Mouse (Mus musculus) midbrain, embryonic 14.5 days (tissue): ENCODE results near the gene Pde4d. TPM values are rescaled to one million over a fixed set of nuclear protein-coding genes. Genes with fewer than 3 reads are reported as not detected.

Experiments
- ATAC-seq: fragments of 200-750 bp; cut with Nextera tagmentation; 2 replicates; pipeline ENCODE4 v1.8.0; 2017; ENCODE audit warnings: moderate number of reproducible peaks, moderate library complexity; ENCODE audit not compliant: low FRiP score, low TSS enrichment
- DNase-seq: peaks from one replicate; pipeline ENCODE4 v3.0.0-alpha.2; 2015
- H3K27ac ChIP-seq: fragments of 300-500 bp; sonication (generic); replicated peaks from 2 replicates; pipeline ENCODE4 v1.5.1; 2014; ENCODE audit warnings: mild to moderate bottlenecking, low read depth, low read length, moderate library complexity
- H3K27me3 ChIP-seq: fragments of 300-500 bp; sonication (generic); 2 replicates; pipeline ENCODE4 v1.6.1; 2014; ENCODE audit warnings: low read length, control low read depth, mixed read lengths; ENCODE audit not compliant: control insufficient read depth, insufficient read depth
- H3K36me3 ChIP-seq: fragments of 300-500 bp; sonication (generic); 2 replicates; pipeline ENCODE4 v1.6.1; 2014; ENCODE audit warnings: low read length, control low read depth; ENCODE audit not compliant: control insufficient read depth, insufficient read depth
- H3K4me1 ChIP-seq: fragments of 300-500 bp; sonication (generic); 2 replicates; pipeline ENCODE4 v1.6.1; 2014; ENCODE audit warnings: mild to moderate bottlenecking, antibody characterized with exemption, low read length, control low read depth; ENCODE audit not compliant: control insufficient read depth, insufficient read depth
- H3K4me2 ChIP-seq: fragments of 300-500 bp; sonication (generic); 2 replicates; pipeline ENCODE4 v1.6.1; 2014; ENCODE audit warnings: mild to moderate bottlenecking, low read length, moderate library complexity
- H3K4me3 ChIP-seq: fragments of 300-500 bp; sonication (generic); replicated peaks from 2 replicates; pipeline ENCODE4 v1.5.1; 2014; ENCODE audit warnings: low read depth, low read length
- H3K9ac ChIP-seq: fragments of 300-500 bp; sonication (generic); replicated peaks from 2 replicates; pipeline ENCODE4 v1.6.1; 2014; ENCODE audit warnings: mild to moderate bottlenecking, low read length, moderate library complexity
- H3K9me3 ChIP-seq: fragments of 300-500 bp; sonication (generic); 2 replicates; pipeline ENCODE4 v1.6.1; 2016; ENCODE audit warnings: low read length, control low read depth, mixed read lengths; ENCODE audit not compliant: control insufficient read depth
- WGBS: fragments of 180-500 bp; shearing (Covaris S2); extraction: QIAGEN DNeasy Blood & Tissue Kit; methylation state at CpG from one replicate; pipeline ENCODE4 v1.1.7; 2014; 5-methylcytosine and 5-hydroxymethylcytosine counted together
- polyA plus RNA-seq: library from polyadenylated mRNA; unstranded; fragments of >200 nt; fragmentation: Nextera tagmentation; extraction: Ambion mirVana; gene quantifications from 2 replicates; pipeline ENCODE4 v1.2.1, GENCODE M21; 2014

The Pde4d gene
- polyA plus RNA-seq, 1 experiment from 2014 or later: 27.1 TPM

DNA sequence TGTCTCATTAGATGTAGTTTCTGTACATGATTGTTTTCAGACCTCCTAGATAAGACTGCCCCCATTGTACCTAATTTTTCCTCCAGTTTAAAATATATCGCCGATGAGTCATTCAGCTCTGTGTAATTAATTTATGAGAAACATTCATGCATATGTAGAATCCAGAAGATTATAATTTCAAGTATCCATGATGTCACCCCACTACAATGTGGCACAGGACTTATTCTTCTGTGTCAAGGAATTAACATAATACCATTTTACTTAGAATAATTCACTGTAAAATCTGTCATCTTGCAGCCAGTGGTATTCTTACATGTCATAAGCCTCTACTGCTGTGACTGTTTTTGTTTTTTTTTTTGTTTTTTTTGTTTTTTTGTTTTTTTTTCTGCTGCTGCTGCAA, 1244.5 kb downstream of the Pde4d start:
- Histone ChIP-seq H3K4me2 (no peak overlapping the region), H3K4me3 (no peak overlapping the region), H3K9ac (no peak overlapping the region), H3K27ac (no peak overlapping the region), H3K9me3 (no peaks in the 10 kb centered on the region), H3K36me3 (no peaks in the 10 kb centered on the region), H3K27me3 (no peaks in the 10 kb centered on the region), H3K4me1 (0 out of 2 replicates have a peak, but pooled peaks cover 3% of the 10 kb centered on the region)
- 65% methylated on average over 2 of the region's 2 CpGs for WGBS
- ATAC-seq (no peak), DNase-seq (no peak)

DNA sequence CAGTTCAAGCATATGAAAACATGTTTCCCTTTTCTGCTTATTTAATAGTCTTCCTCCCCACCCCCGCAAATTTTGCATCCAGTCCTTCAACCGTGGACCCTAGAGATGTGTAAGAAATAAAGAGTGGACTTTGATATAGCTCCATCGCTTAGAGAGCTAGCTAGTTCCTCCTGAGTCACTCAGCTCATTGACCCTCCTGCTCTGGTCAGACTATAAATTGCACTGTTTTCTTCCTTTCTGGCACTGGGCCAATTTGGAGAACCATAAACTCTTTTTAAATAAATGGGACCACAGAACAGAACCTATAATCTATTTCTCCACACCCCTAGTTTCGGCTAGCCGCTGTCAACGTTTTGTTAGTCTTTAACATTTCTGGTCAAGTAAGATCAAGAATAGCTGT, 1245.3 kb downstream of the Pde4d start:
- H3K36me3 ChIP-seq: no peaks in the 10 kb centered on the region
- H3K9me3 ChIP-seq: no peaks in the 10 kb centered on the region
- no peak for DNase-seq
- H3K4me1 ChIP-seq: 0 out of 2 replicates have a peak, but pooled peaks cover 3% of the 10 kb centered on the region
- WGBS: 77% methylated on average over 6 of the region's 6 CpGs
- no peaks in the 10 kb centered on the region for H3K27me3 ChIP-seq
- no peak for ATAC-seq
- no peak overlapping the region for H3K9ac ChIP-seq
- no peak overlapping the region for H3K4me3 ChIP-seq
- no peak overlapping the region for H3K27ac ChIP-seq
- no peak overlapping the region for H3K4me2 ChIP-seq

GRCm38 (mm10) chr13:109706141-109706540, 1256.4 kb downstream of the Pde4d start:
- Histone ChIP-seq H3K4me3 (no peak overlapping the region), H3K27ac (no peak overlapping the region), H3K9ac (no peak overlapping the region), H3K4me2 (no peak overlapping the region), H3K9me3 (no peaks in the 10 kb centered on the region), H3K36me3 (no peaks in the 10 kb centered on the region), H3K27me3 (no peaks in the 10 kb centered on the region), H3K4me1 (0 out of 2 replicates have a peak, but pooled peaks cover 3% of the 10 kb centered on the region)
- no peak for DNase-seq
- ATAC-seq: no peak
- WGBS: 27% methylated on average over 2 of the region's 2 CpGs

- Histone ChIP-seq H3K27me3 (no peaks in the 10 kb centered on the region), H3K9ac (no peak overlapping the region), H3K36me3 (no peaks in the 10 kb centered on the region), H3K4me1 (0 out of 2 replicates have a peak, but pooled peaks cover 3% of the 10 kb centered on the region), H3K4me2 (no peak overlapping the region), H3K4me3 (no peak overlapping the region), H3K27ac (no peak overlapping the region), H3K9me3 (no peaks in the 10 kb centered on the region)
- ATAC-seq (no peak), DNase-seq (no peak)
- WGBS: 40% methylated on average over 5 of the region's 5 CpGs
These were observed 1256.8 kb downstream of the Pde4d start for GRCm38 (mm10) chr13:109706579-109706978.

GRCm38 (mm10) chr13:109707154-109707553, 1257.4 kb downstream of the Pde4d start:
- no peak overlapping the region for H3K4me2 ChIP-seq
- 68% methylated on average over 4 of the region's 4 CpGs for WGBS
- H3K27ac ChIP-seq: no peak overlapping the region
- H3K27me3 ChIP-seq: no peaks in the 10 kb centered on the region
- ATAC-seq (no peak), DNase-seq (no peak)
- no peak overlapping the region for H3K4me3 ChIP-seq
- H3K9ac ChIP-seq: no peak overlapping the region
- H3K9me3 ChIP-seq: no peaks in the 10 kb centered on the region
- no peaks in the 10 kb centered on the region for H3K36me3 ChIP-seq
- 0 out of 2 replicates have a peak, but pooled peaks cover 3% of the 10 kb centered on the region for H3K4me1 ChIP-seq

- Histone ChIP-seq H3K9me3 (no peaks in the 10 kb centered on the region), H3K4me1 (0 out of 2 replicates have a peak, but pooled peaks cover 3% of the 10 kb centered on the region), H3K27me3 (no peaks in the 10 kb centered on the region), H3K4me2 (no peak overlapping the region), H3K4me3 (no peak overlapping the region), H3K36me3 (no peaks in the 10 kb centered on the region), H3K27ac (no peak overlapping the region), H3K9ac (no peak overlapping the region)
- 91% methylated on average over 2 of the region's 2 CpGs for WGBS
- no peak for ATAC-seq
- DNase-seq: no peak
These were observed 1258.6 kb downstream of the Pde4d start for GRCm38 (mm10) chr13:109708326-109708725.

DNA sequence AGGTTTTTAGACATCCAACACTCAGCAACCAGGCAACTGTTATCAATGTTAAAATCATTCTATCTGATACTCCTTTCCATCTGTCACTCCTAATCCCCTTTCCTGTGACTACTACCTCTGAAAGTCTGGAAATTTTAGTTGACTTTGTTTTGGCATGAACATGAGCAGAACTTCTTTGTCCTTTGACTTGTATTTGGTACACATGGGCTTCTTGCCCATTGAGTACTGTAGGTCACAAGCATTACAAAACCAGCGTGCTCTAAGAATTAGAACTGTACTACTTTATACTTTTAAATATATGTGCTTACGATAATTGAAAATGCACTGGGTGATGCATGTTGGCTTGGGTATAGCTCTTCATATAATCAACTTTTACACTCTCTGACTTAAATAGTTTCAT, 1264.8 kb downstream of the Pde4d start:
- H3K4me3 ChIP-seq: no peak overlapping the region
- peaks cover 3% of the 10 kb centered on the region; the same call in 1 of the 2 replicates for H3K4me1 ChIP-seq
- DNase-seq (no peak), ATAC-seq (no peak)
- H3K9ac ChIP-seq: no peak overlapping the region
- H3K4me2 ChIP-seq: no peak overlapping the region
- no peaks in the 10 kb centered on the region for H3K9me3 ChIP-seq
- H3K36me3 ChIP-seq: no peaks in the 10 kb centered on the region
- H3K27me3 ChIP-seq: no peaks in the 10 kb centered on the region
- H3K27ac ChIP-seq: no peak overlapping the region
- WGBS: 98% methylated on average over 2 of the region's 2 CpGs

DNA sequence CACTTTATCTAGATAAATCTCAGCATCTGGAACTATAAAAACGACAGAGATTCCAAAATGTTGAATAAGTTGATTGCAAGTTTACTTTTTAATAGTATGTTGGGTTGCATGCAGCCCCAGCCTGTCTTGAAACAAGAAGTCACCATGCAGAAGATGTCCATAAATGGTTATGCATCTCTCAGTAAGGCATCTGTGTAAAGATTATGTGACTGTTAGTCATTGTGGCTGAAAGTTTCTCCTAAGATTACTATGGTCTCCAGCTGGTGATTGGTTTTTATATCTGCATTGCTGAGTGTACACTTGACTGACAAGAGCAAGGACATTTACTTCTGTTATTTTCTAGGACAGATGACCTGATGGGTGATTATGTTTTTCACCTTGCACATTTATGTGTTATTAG, 1265.6 kb downstream of the Pde4d start:
- 60% methylated on average over 1 of the region's 1 CpGs for WGBS
- DNase-seq: no peak

DNA sequence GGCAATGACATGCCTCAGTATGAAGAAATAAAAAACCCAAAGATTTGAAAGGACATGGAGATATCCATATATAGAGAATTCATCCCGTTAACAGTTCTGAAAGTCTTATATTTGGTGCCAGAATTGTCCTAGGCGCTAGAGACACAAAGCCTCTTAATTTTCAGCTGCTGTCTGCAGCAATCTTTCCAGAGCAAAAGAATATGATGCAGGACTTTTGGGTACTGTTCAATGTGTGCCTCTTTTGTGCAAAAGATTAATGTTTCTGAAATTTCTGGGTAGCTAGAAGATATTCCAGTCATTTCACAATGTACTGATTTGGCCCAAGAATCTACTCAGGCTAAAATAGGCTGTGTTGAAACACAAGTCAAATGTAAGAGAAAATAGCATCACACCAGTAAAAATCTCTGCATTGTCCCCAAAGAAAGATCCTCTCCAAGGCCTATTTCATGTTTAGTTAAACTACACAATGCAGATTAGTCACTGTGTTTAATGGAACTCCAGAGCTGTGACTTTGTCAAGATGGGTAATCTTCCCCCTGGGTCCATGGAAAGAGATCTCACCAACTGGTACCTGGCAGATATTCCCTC, 1270.5 kb downstream of the Pde4d start:
- WGBS: 93% methylated on average over 2 of the region's 2 CpGs
- no peaks in the 10 kb centered on the region for H3K36me3 ChIP-seq
- H3K4me1 ChIP-seq: peaks cover 3% of the 10 kb centered on the region; the same call in 1 of the 2 replicates
- no peak overlapping the region for H3K4me3 ChIP-seq
- no peak overlapping the region for H3K9ac ChIP-seq
- no peak overlapping the region for H3K4me2 ChIP-seq
- no peak overlapping the region for H3K27ac ChIP-seq
- ATAC-seq (no peak), DNase-seq (no peak)
- H3K27me3 ChIP-seq: no peaks in the 10 kb centered on the region
- no peaks in the 10 kb centered on the region for H3K9me3 ChIP-seq

More for the DNA sequence above, 1265.6 kb downstream of the Pde4d start:
- no peaks in the 10 kb centered on the region for H3K9me3 ChIP-seq
- no peak for ATAC-seq
- no peak overlapping the region for H3K27ac ChIP-seq
- H3K27me3 ChIP-seq: no peaks in the 10 kb centered on the region
- H3K4me2 ChIP-seq: no peak overlapping the region
- no peak overlapping the region for H3K9ac ChIP-seq
- H3K4me1 ChIP-seq: peaks cover 3% of the 10 kb centered on the region; the same call in 1 of the 2 replicates
- no peak overlapping the region for H3K4me3 ChIP-seq
- no peaks in the 10 kb centered on the region for H3K36me3 ChIP-seq
